Mouse (Mus musculus) hindbrain, postnatal 0 days (tissue): Measurements from ENCODE around the gene Itpr2. TPM values are rescaled to one million over a fixed set of nuclear protein-coding genes. Genes with fewer than 3 reads are reported as not detected.

Experiments
- ATAC-seq: fragments of 200-750 bp; cut with Nextera tagmentation; 2 replicates; pipeline ENCODE4 v1.8.0; 2017; ENCODE audit warnings: mild to moderate bottlenecking, moderate TSS enrichment, moderate library complexity
- DNase-seq: peaks from one replicate; pipeline ENCODE4 v3.0.0-alpha.2; 2015; ENCODE audit warnings: low spot score
- H3K27ac ChIP-seq: fragments of 300-500 bp; sonication (generic); 2 replicates; pipeline ENCODE4 v1.5.1; 2014; ENCODE audit warnings: mild to moderate bottlenecking
- H3K27me3 ChIP-seq: fragments of 300-500 bp; sonication (generic); 2 replicates; pipeline ENCODE4 v1.6.1; 2014; ENCODE audit warnings: low read length, mixed read lengths; ENCODE audit not compliant: insufficient read depth
- H3K36me3 ChIP-seq: fragments of 300-500 bp; sonication (generic); 2 replicates; pipeline ENCODE4 v1.6.1; 2014; ENCODE audit warnings: low read length, mixed read lengths; ENCODE audit not compliant: insufficient read depth
- H3K4me1 ChIP-seq: fragments of 300-500 bp; sonication (generic); 2 replicates; pipeline ENCODE4 v1.6.1; 2014; ENCODE audit warnings: antibody characterized with exemption, low read length, mixed read lengths; ENCODE audit not compliant: insufficient read depth
- H3K4me2 ChIP-seq: fragments of 300-500 bp; sonication (generic); 2 replicates; pipeline ENCODE4 v1.6.1; 2014; ENCODE audit warnings: low read depth, mild to moderate bottlenecking, low read length, moderate library complexity, mixed read lengths
- H3K4me3 ChIP-seq: fragments of 300-500 bp; sonication (generic); 2 replicates; pipeline ENCODE4 v1.5.1; 2014; ENCODE audit warnings: low read length
- H3K9ac ChIP-seq: fragments of 300-500 bp; sonication (generic); replicated peaks from 2 replicates; pipeline ENCODE4 v1.6.1; 2014; ENCODE audit warnings: mild to moderate bottlenecking, low read length, moderate library complexity, mixed read lengths
- H3K9me3 ChIP-seq: fragments of 300-500 bp; sonication (generic); 2 replicates; pipeline ENCODE4 v1.6.1; 2016; ENCODE audit warnings: low read length, mixed read lengths
- CTCF ChIP-seq: IDR thresholded peaks from 2 replicates; pipeline ENCODE4 v1.5.1; 2016; ENCODE audit warnings: antibody characterized with exemption, control low read depth, low read depth
- WGBS: fragments of 180-500 bp; shearing (Covaris S2); extraction: QIAGEN DNeasy Blood & Tissue Kit; methylation state at CpG from one replicate; pipeline ENCODE4 v1.1.7; 2014; 5-methylcytosine and 5-hydroxymethylcytosine counted together
- polyA plus RNA-seq: library from polyadenylated mRNA; unstranded; fragments of >200 nt; fragmentation: Nextera tagmentation; extraction: Ambion mirVana; gene quantifications from 2 replicates; pipeline ENCODE4 v1.2.1, GENCODE M21; 2015
- total RNA-seq: library from RNA; depleted of rRNA; stranded (reverse); fragments of >200 nt; gene quantifications from 2 replicates; pipeline ENCODE4 v1.2.3, GENCODE M21; 2014

Gene Itpr2
- total and polyA plus RNA-seq, 2 experiments from 2014 or later = 15.3 to 15.7 TPM

GRCm38 (mm10) chr6:146136244-146136643, 365.8 kb downstream of the Itpr2 start:
- no peak for TF ChIP-seq CTCF
- peaks cover 12% of the 10 kb centered on the region for H3K4me1 ChIP-seq
- H3K27me3 ChIP-seq = no peaks in the 10 kb centered on the region
- 18% methylated on average over 7 of the region's 7 CpGs for WGBS
- H3K9me3 ChIP-seq = no peaks in the 10 kb centered on the region
- H3K27ac ChIP-seq = peak overlapping the region; percentile 78
- DNase-seq = peak; percentile 46
- no peak overlapping the region for H3K4me3 ChIP-seq
- H3K9ac ChIP-seq = no peak overlapping the region; the same call in 1 of the 2 replicates
- peak; percentile 72 for ATAC-seq
- H3K4me2 ChIP-seq = peak overlapping the region; percentile 17; the same call in 1 of the 2 replicates
- H3K36me3 ChIP-seq = no peaks in the 10 kb centered on the region

GRCm38 (mm10) chr6:146135291-146135690, 366.7 kb downstream of the Itpr2 start:
- no peaks in the 10 kb centered on the region for H3K9me3 ChIP-seq
- no peaks in the 10 kb centered on the region for H3K36me3 ChIP-seq
- peak overlapping the region; percentile 78 for H3K27ac ChIP-seq
- no peak overlapping the region for H3K4me2 ChIP-seq
- no peak for TF ChIP-seq CTCF
- no peak for ATAC-seq
- no peak for DNase-seq
- 60% methylated on average over 8 of the region's 8 CpGs for WGBS
- no peaks in the 10 kb centered on the region for H3K27me3 ChIP-seq
- H3K4me1 ChIP-seq = peaks cover 12% of the 10 kb centered on the region
- H3K9ac ChIP-seq = no peak overlapping the region
- H3K4me3 ChIP-seq = no peak overlapping the region

GRCm38 (mm10) chr6:146133921-146134320, 368.1 kb downstream of the Itpr2 start:
- ATAC-seq = no peak
- Histone ChIP-seq H3K4me2 (no peak overlapping the region), H3K9ac (no peak overlapping the region), H3K27ac (no peak overlapping the region), H3K4me1 (peaks cover 12% of the 10 kb centered on the region), H3K4me3 (no peak overlapping the region), H3K27me3 (no peaks in the 10 kb centered on the region), H3K9me3 (no peaks in the 10 kb centered on the region), H3K36me3 (no peaks in the 10 kb centered on the region)
- no peak for TF ChIP-seq CTCF
- DNase-seq = no peak
- 50% methylated on average over 8 of the region's 8 CpGs for WGBS

GRCm38 (mm10) chr6:146129066-146129465, 373.0 kb downstream of the Itpr2 start:
- 78% methylated on average over 7 of the region's 7 CpGs for WGBS
- H3K9me3 ChIP-seq = no peaks in the 10 kb centered on the region
- no peaks in the 10 kb centered on the region for H3K36me3 ChIP-seq
- H3K9ac ChIP-seq = no peak overlapping the region
- no peaks in the 10 kb centered on the region for H3K27me3 ChIP-seq
- no peak overlapping the region for H3K4me2 ChIP-seq
- no peak overlapping the region for H3K27ac ChIP-seq
- peaks cover 9% of the 10 kb centered on the region for H3K4me1 ChIP-seq
- H3K4me3 ChIP-seq = no peak overlapping the region
- no peak for TF ChIP-seq CTCF
- ATAC-seq (no peak), DNase-seq (no peak)

- Histone ChIP-seq H3K4me3 (no peak overlapping the region), H3K4me1 (peaks cover 9% of the 10 kb centered on the region), H3K4me2 (no peak overlapping the region), H3K27ac (peak overlapping the region; percentile 21; the same call in 1 of the 2 replicates), H3K9me3 (no peaks in the 10 kb centered on the region), H3K9ac (no peak overlapping the region), H3K27me3 (no peaks in the 10 kb centered on the region), H3K36me3 (no peaks in the 10 kb centered on the region)
- 57% methylated on average over 12 of the region's 12 CpGs for WGBS
- TF ChIP-seq CTCF = no peak
- ATAC-seq = peak; percentile 83
- peak; percentile 53 for DNase-seq
Observed at GRCm38 (mm10) chr6:146126823-146127681, 375.0 kb downstream of the Itpr2 start.

GRCm38 (mm10) chr6:146125621-146126020, 376.4 kb downstream of the Itpr2 start:
- Histone ChIP-seq H3K4me1 (peaks cover 9% of the 10 kb centered on the region), H3K9me3 (no peaks in the 10 kb centered on the region), H3K4me3 (no peak overlapping the region), H3K27me3 (no peaks in the 10 kb centered on the region), H3K27ac (no peak overlapping the region; the same call in 1 of the 2 replicates), H3K36me3 (no peaks in the 10 kb centered on the region), H3K9ac (no peak overlapping the region), H3K4me2 (no peak overlapping the region)
- WGBS = 79% methylated on average over 1 of the region's 1 CpGs
- no peak for ATAC-seq
- DNase-seq = no peak
- TF ChIP-seq CTCF = no peak

- no peak for TF ChIP-seq CTCF
- Histone ChIP-seq H3K27me3 (no peaks in the 10 kb centered on the region), H3K4me2 (no peak overlapping the region), H3K4me1 (peaks cover 9% of the 10 kb centered on the region), H3K9ac (no peak overlapping the region), H3K27ac (no peak overlapping the region), H3K4me3 (no peak overlapping the region), H3K36me3 (no peaks in the 10 kb centered on the region), H3K9me3 (no peaks in the 10 kb centered on the region)
- no peak for DNase-seq
- no peak for ATAC-seq
- 76% methylated on average over 3 of the region's 3 CpGs for WGBS
Observed at GRCm38 (mm10) chr6:146124479-146124878, 377.5 kb downstream of the Itpr2 start.
